Mouse (Mus musculus) left cerebral cortex, adult 8-10 months (tissue): ENCODE results near the gene Vsig8. TPM values are rescaled to one million over a fixed set of nuclear protein-coding genes. Genes with fewer than 3 reads are reported as not detected.

Source experiments
- DNase-seq, 2 experiments: peaks; one replicate each; pipeline ENCODE4 v3.0.0; 2022; ENCODE audit warnings: low spot score in 2 of 2
- total RNA-seq, 4 experiments: library from RNA; stranded (reverse); gene quantifications; 2 replicates each; pipeline ENCODE4 v1.2.4; 2022

Gene Vsig8
- under 1 TPM; 0.32 to 0.67 (median 0.57) TPM for total RNA-seq

DNA sequence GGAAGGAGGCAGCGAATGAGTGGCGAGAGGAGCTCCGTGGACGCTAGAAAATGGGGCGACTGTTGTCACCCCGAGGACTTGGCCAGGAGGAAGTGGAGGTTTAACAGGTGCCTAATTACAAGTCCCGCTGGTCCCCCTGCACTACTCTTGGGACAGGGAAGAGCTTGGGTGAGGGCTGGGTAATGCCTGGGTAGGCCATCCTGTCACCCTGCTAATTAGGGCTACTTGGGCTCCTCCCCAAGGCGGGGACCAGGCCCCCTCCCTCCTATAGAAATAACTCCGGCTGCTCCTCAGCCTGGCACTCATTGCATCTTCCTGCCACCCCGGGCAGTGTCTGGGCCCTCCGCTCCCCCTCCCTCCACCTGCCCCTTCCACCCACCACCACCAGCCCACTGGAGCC is at the start of gene Vsig8:
Gene Vsig8, plus strand, starts transcription at position 301 of the 400 bp plus-strand sequence.
- no peak for DNase-seq

DNA sequence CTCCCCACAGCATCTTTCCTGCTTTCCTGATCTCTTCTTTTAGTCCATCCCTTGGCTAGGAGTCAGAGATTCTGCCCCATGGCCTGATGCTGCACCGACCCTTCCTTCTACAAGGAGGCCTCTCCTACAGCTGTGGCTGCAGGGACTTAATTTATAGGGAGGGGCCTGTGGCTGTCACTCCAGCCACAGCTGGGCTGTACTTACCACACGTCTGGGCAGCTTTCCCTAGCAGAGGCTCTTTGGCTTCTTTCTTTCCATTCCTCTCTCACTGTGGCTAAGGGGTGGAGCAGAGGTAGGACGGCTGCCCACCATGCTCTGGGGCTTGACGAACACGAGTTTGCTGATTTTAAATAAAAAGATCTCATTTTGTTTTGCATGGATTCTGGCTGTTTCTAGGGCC is 48.7 kb upstream of the Vsig8 start:
- no peak for DNase-seq

DNA sequence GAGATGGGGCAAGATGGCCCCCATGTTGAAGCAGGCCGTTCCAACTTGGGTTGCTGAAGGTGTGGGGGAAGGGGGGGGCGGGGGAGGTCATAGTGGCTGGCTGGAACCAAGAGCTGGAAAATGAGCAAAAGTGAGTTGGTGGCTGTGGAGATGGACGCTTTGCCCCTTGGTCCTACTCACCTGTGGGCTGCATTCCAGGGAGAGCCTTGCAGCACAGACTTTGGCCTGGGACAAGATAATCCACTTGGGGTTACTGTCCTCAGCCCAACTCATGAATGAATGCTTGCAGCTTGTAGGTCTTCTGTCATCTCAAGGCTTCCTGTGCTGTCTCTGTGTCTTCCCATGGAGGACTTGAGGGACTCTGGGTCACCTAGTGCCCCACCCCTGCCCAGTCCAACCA is 48.0 kb upstream of the Vsig8 start:
- DNase-seq, result no peak

DNA sequence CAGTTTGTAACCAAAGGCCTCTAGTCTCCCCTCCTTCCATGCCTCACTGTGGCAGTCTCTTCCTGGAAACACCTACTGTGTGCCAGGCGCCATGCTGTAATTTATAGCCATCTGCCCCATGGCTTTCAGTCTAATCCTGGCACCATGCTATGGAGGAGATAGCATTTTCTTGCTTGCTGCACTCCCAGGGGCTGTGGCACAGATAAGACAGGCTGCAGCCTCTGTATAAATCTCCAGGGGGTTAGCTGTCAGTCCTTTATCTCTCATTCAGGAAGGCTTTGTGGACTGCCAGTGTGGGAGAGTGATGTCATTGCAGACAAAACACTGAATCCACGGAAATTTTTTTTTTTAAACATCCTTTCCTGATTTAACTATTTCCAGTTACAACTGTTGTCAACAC is 47.6 kb upstream of the Vsig8 start:
- no peak for DNase-seq

DNA sequence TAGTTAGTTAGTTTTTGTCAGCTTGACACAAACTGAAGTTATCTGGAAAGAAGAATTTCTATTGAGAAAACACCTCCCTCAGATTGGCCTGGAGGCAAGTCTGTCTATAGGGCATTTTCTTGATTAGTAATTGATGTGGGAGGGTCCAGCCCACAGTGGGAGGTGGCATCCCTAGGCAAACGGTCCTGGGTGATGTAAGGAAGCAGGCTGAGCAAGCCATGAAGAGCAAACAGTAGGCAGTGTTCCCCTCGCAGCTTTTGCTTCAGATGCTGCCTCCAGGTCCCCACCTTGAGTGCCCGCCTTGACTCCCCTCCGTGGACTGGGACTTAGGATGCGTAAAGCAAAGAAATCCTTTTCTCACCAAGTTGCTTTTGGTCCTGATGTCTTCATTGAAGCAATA is 46.5 kb upstream of the Vsig8 start:
- DNase-seq, result no peak

DNA sequence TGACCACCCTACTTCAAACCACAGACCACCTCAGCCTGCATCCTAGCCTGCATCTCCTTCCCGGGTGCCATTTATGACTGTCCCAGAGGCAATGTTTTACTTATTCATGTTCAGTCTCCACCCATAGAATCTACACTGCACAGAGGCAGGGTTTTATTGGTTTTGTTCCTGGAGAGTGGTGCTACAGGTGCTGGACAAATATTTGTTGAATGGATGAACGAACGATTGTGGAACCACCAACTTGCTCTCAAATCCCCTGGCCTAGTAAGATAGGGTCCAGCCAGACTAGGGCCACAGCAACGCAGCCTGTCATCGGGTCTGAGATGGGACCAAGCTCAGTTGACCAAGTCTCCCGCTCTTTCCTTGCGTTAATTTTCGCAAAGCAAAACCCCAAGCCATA is 45.8 kb upstream of the Vsig8 start:
- DNase-seq, result no peak

DNA sequence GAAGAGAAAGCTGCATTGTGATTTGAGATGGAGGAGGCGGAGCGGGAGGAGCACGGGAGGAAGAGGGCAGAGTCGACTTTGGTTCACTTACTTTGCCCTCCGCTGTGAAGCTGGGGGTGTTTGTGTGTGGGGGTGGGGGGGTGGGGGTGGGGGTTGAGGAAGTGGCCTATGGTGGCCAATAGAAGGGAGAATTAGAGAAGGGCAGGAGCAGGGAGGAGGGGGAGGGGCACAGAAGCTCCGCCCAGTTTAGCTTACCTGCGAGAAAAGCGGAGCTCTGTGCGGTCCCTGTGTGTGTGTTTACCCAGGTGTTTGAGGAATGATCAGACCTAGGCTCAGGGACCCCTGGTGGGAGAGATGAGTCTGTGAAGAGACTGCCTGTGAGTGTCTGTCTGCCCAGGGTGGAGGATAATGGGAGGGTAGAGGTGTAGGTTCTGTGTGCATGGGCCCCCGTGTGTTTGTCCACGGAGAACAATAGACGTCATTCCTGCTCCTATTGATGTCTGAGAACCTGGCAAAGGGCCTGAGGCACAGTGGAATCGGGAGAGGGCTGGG is 45.2 kb upstream of the Vsig8 start:
- no peak for DNase-seq

DNA sequence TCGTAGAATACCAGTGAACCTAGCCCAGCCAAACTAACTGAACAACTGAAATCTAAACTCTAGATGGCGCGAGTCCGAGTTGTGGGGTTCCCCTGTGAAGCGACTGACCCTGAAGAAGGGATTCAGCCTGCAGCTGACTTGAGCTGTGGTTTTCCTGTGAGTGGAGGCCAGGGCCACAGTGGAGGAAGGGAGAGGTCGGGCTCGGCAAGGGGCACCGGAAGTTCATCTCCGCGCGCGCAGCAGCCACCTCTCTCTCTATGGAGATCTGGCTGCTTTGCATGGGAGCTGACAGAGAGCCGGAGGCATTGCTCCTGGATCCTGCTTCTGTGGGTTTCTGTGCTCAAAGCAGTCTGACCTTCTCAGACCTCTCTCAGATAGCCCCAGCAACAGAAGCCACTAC is 42.8 kb upstream of the Vsig8 start:
- no peak for DNase-seq

DNA sequence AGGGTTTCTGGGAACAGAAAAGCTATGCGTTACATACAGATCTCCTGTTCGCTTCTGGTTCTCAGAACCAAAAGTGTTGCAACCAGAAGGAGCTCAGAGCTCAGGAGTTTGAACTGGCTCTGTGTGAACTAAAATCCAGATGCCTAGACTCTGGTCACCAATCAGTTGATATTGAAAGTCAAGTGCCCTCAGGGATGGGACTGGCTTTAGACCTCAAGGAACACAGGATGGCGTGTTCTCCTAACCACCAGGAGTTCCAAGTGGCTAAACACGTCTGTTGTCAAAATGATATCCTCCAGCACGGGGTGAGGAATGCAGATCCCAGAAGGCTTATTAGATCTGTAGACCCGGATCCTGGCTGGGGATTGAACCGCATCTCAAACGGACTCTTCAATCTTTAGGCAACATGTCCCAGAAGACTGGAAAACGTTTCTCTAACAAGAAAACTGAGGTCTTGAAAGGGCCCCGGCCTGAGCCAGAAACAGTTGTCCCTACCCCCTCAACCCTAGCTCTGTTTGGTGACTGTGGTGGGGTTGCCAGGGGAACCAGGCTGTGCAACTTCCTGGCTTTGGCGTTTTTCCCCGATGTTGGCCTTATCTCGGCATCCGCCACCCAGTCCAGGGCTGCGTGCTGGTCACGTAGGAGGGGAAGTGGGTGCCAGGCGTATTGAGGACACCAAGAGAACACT is 42.1 kb upstream of the Vsig8 start:
- DNase-seq, result no peak

DNA sequence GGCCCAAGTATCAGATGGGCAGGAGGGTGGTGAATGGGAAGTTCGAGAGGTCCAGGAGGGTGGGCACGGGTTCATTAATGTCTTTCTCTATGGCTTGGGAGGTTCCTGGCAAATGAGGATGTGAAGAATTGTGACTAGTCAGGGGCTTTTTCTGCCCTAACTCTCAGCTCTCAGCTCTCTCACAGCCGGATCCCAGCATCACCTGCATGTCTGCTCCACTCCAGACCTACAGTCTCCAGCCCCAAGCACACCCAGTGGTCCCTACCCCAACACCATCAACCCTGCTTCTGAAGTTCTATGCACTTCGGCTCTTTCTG is 41.6 kb upstream of the Vsig8 start:
- no peak for DNase-seq

DNA sequence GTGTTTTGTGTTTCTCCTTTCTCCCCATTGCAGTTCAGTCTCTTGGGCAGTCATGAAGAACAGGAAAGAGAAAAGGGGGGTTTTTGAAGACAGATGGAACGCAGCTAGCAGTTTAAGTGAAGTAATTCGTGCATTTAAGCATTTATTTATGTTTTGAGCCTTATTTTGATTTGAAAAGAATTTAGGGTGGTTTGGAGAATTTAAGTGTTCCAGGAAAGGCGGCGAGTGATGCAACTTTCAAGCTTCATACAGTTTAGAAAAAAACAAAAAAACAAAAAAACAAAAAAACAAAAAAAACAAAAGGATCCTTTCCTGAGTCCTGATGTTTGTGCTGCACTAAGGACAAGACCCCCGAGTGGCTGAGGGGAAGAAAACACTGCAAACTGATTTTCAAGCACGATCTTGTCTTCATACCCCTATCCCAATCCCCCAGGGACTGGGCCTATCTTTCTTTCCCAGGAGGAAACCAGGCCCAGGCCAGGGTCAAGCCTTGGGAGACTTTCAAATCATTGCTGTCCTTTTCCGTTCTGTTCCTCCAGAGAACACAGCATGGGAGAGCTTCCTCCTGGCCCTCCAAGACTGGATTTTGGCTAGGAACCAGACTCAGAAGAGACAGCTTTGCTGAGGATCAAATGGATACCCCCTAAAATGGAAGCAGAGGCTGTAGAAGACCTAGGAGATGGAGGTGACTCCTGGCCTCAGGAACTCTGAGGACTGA is 41.0 kb upstream of the Vsig8 start:
- no peak for DNase-seq

DNA sequence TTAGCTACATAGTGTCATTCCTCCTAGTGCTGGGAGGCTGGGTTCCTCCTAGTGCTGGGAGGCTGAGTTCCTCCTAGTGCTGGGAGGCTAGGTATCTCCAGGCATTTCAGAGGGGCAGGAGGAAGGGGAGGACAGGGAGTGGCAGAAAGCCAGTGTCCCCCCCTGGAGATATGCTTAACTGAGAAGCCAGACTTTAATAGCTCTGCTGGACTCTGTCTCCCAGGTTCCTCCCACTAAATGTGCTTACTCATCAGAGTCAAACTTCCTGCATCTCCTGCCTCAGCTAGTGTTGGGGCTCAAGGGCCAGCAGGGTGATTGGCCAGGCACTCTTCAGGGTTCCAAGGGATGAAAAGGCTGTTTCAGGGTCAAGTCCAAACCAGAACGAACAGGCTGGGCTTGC is 40.3 kb upstream of the Vsig8 start:
- DNase-seq, result no peak

DNA sequence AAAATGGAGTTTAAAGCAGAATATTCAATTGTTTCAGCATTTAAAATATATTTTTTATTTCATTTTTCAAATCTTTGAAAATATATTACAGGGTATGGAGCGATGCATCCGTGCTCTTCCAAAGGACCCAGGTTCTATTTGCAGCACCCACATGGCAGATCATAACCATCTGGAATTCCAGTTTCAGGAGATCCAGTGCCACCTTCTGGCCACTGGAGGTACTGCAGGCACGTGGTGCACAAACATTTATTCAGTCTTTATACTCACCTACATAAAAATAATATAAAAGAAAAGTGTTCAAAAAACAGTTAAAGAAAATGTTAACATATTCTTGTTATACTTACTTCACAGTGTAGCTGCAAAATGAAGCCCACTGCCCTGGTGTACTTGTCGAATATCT is 37.7 kb upstream of the Vsig8 start:
- DNase-seq, result no peak

DNA sequence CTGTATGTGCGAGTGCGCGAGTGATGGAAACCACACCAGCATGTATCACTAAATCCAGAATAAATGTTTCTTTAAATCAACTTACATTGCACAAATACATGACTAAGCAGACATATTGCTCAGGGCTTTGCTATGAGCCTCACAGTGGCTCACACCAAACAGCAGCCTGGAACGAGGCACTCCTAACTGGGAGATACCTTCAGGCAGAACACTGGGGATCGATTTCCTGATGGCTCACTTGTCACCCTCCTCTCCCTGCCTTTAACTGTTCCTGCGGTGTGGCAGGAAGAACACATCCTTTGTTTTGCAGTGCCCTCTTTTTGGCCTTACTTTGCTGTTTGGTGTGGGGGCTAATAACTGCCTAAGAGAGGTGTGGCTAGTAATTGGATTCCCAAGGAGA is 36.1 kb upstream of the Vsig8 start:
- DNase-seq, result no peak

DNA sequence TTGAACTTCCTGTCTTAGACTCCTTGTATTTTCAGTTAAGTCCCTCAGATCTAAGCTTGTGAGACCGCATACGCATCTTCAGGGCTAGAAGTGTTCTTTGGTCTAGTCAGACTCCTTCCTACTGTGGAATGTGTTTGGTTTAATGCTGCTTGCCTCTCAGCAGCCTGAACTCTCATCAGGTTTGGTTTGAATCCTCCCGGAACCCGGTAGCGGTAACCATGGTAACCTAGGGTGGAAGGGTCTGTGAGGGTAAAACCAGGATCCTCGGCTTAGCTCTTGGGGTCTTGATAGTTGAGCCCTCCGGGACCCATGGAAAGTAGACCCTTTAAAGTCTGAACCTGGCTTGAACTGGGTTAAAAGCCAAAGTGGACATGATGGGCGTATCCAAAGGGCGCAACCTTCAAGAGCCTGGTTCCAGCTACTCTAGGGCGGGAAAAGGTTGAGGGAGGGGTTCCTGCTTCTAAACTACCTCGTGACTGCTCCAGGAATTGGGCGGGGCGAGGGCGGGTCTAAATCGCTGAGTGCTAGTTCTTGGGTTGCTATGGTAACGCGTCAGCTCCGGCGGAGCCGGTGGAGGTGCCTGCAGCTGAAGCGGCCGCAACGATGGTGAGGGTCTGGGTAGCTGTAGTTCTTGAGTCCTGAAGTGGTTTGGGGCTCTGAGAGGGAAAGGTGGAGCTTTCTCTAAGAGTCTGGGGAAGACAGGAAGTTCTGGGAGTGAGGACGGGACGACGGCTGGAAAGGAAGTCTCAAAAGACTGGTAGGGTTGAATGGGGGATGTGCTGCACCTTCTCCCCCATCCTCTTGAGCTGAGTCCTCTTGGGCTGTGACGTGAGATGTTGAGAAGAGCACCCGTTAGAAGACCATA is 34.9 kb upstream of the Vsig8 start, which contains the start of gene Cfap45:
Gene Cfap45, plus strand, starts transcription at position 226 of the 865 bp plus-strand sequence.
- peak; percentile 54 to 82 for DNase-seq

DNA sequence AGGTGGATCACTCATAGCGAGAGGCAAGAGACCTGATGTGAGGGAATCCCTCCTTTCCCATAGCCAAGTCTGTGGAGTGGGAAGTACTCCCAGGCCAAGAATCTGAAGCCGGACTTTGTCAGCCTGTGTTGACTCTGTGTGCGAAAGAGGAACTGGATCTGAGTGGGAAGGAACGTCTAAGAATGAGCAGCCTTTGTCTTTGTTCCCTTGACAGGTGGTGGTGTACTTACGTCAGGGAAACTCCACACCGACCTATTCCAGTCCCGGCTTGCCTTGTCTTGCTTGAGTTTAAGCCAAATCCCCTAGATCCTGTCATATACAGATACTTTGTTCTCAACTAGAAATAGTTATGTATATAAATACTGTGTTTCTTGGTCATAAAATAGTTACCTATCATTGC is 33.2 kb upstream of the Vsig8 start:
- DNase-seq, result no peak

DNA sequence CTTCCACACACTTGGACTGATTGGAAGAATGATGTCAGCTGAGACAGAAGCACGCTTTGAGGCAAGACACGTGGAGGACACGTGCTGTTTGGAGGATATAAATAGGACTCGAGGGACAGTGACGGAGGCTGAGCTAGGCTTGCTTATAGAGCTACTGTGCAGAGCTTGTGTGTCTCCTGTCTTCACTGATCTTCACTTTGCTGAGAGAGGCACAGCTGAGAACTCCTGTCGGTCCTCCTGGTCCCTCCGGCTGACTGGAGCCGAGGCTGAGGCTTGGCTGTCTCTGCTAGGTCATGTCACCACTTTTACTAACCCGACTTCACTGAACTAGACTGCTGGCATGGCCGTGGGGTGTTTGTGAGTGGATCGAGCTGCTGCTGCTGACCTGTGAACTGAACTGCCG is 32.0 kb upstream of the Vsig8 start:
- DNase-seq, result no peak

DNA sequence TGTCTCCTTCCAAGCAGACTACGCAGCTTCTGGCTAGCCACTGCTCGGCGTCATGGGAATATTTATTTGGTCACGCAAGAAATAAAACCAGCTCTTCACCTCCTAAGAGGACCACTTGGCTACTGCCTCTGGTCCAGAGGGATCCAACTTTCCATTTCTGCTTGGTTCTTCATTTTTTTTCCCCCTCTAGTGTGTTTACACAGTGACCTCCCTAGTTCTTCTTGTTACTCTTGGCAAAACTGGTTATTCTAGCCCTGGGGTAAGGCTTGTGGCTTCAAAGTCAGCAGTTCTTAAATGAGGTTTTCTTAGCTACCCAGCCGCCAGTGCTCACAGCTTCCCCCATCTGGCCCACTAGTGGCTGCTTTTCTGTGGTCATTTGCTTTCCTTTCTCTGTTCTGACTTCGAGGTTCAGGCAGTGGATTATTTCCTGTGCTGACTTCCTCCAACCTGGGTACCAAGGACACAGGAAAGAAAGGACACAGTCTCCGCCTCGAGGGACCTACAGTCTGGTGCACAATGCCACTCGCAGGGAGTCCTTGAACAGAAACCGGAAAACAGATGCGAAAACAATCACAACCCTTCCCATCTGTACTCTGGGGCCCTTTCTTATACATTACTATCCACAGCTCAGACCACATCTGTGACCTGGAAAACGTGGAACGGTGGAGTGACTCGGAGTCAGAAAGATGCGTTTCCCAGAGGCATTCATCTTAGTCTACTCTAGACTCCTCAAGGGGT is 30.5 kb upstream of the Vsig8 start:
- DNase-seq, result no peak

DNA sequence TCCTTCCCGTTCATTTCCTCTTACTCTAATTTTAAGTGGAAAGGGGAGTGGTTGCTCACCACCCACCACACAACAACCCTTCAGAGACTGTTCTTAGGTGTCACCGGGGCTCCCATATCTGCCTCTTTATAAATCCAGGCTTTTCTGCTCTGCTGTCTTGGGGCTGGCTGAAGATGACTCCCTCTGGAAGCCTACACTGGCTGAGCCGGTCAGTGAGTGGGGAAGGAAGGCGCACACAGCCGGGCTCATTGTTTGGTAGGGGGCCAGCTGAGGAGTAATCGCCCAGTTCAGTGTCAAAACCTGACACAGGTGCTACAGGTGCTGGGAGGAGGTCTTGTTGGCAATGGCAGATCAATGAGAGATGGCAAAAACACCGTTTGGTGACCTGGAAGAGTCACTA is 29.8 kb upstream of the Vsig8 start:
- no peak for DNase-seq

DNA sequence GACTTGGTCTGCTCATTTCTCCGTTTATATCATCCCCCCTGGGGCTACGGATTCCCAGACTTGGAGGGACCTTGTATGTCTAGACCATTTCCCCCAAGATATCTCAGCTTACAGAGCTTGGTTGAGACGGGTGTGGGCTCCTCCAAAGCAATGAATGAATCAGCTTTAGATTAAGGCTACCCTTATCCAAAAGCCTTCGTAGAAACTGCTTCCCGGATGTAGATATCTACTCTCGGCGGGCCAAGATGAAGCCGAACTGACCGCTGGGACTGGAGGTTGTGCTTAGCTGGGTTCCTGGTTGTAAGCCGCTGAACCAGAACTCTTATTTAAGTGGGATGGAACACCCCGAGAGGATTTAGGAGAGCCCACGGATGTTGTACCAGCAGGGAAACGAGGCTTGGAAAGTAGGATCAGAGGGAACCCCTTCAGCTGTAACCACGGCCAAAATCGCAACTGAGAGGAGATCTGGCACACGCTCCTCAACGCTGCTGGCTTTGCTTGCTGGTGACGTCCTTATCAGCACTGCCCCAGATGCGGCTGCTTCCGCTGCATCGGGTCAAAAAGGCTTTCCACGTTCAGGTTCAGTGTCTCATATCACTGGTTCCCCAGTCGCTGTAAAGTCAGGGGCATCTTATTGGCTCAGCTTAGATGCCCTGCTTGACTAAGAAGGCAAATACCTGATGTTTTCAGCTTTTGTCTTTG is 29.2 kb upstream of the Vsig8 start:
- no peak for DNase-seq

DNA sequence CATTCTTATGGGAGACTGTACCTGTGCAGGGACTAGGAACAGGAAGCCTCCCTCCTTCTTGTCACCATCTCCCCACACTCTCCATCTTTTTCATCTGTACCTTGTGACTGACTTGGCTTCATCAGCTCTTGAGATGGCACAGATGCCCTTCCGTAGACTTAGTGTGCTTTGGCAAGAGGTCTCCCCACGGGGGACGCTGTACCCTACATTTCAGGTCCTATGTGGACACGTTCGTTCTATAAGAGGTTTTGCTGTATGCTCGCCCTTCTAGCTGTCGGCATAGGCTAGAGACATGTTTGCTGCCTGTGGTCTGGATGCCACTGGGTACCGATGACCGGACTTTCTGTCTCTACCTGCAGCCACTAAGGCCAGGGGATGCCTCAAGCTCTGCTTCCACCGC is 28.3 kb upstream of the Vsig8 start:
- no peak for DNase-seq
